Mouse (Mus musculus): ENCODE data around the gene Sgk1.
A peak's percentile ranks its signal among the peaks of the same experiment; 100 is the strongest.

Sgk1 gene

DNA sequence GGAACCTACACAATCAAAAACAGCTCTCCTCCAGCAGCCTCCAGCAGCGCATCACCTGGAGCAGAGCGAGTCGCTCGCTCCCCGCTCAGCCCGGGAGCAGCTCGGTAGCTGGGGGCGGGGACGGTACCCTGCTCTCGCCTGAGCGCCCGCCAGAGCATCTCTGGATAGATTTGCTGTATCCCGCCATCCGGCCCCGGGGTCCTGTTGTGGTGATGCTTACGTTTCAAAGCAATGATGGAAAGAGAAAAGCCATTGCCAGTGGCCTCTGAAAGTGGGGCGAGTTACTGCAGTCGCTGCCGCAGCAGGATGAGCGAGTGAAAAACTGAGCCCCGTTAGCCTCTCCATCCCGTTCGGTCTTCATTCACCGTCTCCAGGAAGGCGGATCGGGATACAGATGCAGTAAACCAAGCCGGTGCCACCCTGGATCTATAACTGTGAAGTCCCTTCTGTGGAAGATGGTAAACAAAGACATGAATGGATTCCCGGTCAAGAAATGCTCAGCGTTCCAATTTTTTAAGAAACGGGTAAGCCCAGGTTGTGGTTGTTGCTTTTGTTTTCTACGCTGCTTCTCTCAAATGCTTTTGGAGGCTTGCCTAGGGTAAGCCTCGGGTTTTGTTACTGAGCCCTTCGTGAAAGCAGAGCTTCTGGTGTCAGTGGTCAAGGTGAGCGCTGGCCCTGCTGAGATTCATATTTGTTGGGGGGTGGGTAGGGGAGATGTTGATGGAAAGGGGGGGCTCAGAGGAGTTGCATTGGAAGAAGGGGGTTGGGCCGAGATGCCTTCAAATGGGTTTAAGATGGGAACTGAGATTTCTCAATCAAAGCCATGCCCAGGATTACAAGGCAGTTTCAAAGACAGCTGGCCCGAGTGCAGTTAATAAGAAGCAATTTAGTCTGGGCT lies at the start of gene Sgk1:
Gene Sgk1 (plus strand): TSS at position 1 of the 898 bp plus-strand sequence.
- peak; percentile 38 to 54 for DNase-seq

DNA sequence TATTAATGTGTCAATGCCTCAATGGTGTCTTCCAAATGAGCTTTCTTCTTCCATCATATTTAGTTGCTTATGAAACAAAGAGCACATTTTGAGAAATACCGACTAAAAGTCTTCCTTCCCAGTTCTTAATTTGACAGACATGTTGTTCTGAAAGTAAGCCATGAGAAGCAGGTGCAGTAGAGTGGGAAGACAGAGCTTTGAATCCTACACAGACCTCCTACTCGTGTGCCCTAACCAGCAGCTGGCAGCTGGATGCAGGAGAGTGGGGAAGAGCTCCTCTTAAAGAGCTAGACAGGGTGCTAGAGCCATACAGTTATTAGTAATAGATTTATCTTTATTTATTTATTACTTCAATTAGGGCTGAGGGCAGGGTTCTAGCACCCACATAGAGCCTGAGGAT lies 49.7 kb upstream of the Sgk1 start:
- no peak for DNase-seq

DNA sequence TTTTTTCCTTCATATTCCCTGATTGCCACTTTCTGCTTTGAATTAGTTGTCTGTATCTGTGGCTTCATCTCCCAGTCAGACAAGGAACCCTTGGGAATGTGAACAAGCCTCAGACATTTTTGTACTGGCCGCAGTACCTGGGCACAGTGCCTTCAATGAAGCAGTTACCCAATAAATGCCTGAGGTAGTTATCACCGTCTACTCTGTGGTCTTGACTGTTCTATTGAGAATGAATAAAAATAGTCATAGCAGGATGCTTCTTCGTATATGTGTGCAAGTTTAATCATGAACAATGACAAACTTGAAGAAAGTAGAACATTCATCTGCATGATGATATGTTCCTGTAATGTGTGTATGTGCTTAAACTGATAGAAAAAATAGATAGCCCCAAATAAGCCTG lies 48.2 kb upstream of the Sgk1 start:
- no peak for DNase-seq

DNA sequence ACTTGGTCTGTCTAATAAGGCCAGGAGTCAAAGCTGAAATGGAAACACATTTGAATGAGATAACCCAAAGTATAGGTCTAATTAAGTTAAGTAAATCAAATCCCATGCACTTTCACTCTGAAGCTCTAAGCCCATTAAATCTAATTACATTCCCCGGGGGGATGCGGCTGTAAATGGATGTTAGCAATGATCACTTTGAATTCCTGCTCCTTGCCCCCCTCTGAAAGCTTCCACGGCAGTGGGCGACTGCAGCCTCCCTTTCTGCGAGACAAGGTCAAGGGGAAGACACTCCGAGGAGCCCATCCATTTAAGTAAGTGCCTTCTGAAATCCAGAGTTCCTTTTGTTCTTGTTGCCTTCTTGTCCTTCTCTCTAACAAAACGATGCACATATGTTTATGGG lies 46.9 kb upstream of the Sgk1 start:
- DNase-seq, result no peak

GRCm38 (mm10) chr10:21839248-21840155 lies 42.5 kb upstream of the Sgk1 start:
- DNase-seq, result no peak

GRCm38 (mm10) chr10:21843326-21843725 lies 38.7 kb upstream of the Sgk1 start:
- no peak for DNase-seq

DNA sequence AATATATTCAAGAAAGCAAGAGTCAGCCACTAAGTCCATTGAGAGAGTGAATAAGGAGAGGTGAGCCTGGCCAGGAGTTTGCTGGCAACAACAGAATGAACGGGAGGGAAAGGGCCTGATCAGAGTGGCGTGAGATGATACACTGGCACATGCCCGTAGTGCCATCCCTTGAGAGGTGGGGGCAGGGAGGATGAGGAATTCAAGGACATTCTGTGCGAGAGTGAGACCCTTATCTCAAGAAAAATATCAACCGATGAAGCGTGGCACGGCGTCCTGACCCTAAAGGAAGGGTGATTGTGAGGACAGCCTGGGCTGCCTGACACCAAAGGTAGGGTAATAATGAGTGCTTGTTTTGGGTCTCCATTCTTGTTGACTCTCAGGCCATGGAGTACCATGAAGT lies 38.1 kb upstream of the Sgk1 start:
- no peak for DNase-seq

DNA sequence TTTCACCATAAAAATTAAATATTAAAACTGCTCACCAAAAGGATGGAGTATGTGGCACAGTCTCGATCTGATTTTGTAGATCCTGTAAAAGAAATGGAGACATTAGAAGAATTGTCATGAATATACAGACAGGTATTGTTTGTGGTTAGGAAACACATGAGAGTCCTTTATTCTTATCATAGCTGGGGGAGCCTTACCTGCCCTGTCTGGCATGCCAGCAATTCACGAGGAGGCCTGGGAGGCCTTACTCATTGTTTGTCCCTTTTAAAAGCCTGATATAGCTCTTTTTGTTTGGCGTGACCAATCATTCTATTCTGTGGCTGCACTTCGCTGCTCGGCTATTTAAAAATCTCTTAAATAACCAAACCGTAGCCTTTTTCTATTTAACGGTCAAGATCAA lies 37.6 kb upstream of the Sgk1 start:
- no peak for DNase-seq

- DNase-seq, result no peak
Measured at GRCm38 (mm10) chr10:21845601-21846282, 36.2 kb upstream of the Sgk1 start.

DNA sequence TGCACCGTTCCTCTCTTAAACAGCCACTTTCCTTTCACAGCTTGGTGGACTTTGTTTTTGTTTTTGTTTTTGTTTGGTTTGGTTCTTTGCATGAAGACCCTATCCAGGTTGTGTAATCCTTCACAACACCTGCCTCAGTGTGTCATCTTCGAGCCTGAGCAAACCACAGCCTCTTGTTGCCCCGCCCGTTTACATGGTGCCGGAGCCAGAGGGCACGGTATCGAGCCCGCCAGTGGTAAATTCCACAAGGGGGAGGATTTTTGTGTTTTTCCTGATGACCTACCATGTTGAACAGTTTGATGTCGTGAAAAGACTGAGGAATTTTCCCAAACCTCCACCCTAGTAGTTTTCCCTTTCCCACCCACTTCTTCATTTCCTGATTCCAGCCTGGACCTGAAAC lies 35.6 kb upstream of the Sgk1 start:
- DNase-seq, result no peak

- DNase-seq, result no peak
Measured at GRCm38 (mm10) chr10:21847026-21847820, 34.8 kb upstream of the Sgk1 start.

DNA sequence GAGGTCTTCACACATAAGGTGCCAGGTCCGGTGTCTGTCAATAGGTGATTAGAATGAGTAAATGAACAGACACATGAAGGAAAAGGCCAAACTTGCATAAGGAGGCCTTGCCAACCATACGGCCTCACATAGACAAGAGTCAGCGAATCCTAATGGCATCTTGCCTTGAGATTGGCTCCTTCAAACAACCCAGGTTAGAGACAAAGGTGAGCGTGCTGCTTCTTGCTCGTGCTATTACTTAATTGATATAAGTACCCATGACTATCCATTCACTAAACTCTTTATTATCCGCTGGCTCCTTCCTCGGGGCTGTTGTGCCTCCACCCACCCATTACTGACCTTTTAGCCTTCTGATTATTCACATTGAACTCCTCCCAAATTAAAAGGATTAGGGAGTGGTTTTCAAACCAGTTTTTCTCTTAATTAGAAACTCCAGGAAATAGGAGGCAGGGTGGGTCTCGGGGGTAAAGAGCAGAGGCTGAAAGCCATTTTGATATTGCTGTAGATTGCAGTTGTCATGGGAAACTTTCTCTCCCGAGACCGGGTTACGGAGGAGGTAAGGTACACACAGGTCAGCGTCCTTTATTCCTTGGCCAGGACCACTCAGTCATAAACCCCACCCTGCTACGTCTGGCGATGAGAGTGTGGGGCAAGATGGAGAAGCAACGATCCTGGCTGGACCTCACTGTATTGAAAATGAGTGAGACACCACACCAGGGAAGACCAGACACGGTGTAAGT lies 33.9 kb upstream of the Sgk1 start:
- DNase-seq, result no peak

DNA sequence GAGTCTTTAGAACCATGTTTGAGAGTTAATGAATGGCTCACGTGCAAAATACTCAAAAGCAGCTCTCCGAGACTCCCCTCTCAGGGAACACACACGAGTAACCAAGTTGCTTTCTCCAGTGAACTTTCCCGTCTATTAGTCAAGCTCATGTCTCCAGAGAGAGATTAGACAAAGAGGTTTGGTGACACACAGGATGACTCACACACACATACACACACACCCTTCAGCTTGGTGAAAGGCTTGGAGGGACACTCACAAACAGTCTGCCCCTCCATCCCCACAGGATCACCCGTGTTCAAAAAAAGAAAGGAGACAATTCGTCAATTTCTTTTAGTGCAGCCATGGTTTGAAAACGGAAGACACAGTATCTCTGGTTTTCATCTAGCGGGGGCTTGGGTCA lies 32.7 kb upstream of the Sgk1 start:
- DNase-seq, result no peak

- no peak for DNase-seq
Measured at GRCm38 (mm10) chr10:21850330-21850729, 31.7 kb upstream of the Sgk1 start.

- no peak for DNase-seq
Measured at GRCm38 (mm10) chr10:21853122-21853521, 28.9 kb upstream of the Sgk1 start.

DNA sequence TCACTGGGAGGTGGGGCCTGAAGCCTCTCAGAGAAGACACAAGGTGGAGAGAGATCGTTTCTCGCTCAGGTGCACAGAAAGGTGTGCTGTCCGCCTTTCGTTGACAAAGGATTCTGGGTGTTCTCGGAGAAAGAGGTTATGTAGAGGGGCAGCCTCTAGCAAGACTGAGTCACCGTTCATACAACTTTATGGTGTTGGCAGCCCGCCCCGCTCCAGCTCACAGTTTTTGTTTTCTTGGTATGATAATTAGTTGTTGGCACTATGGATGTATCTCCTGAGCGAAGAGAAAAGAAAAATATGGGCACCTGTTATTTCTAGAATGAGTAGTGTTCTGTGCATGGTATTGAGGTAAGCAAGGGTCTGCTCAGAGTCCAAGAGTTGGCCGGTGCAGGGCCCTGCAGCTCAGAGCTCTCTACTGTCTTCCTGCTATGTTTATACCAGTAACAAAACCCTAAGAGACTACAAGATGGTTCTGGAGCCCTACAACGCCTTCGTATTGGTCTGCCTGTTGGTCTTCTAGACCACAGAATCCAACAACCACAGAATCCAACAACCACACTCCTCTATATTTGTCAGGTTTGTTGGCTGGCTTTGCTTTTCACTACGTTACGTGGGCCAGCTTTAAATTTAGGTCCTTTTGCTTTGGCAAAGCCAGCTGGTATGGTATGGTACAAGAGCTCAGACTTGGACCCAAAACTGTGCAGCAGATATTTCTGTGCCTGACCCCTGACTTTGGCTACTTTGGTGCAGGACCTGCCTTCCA lies 28.2 kb upstream of the Sgk1 start:
- DNase-seq, result no peak

DNA sequence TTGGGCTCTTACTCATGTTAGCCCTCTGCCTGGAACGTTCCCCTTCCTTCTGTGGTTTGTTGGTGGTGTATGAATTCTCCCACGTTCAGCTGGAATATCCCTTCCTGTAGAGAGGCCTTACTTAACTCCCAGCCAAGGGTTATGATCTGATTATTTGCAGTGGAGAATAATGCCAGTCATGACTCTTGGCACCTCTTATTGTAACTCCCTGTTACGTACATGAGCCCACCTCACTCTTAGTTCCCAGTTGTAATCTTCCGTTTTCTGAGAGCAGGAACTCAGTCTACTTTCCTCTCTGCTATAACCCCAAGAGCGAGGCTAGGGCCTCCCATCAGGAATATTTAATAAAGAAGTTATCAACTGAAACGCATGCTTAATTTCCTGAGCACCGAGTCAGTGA lies 26.6 kb upstream of the Sgk1 start:
- no peak for DNase-seq

- DNase-seq, result peak; percentile 55 to 65
Measured at GRCm38 (mm10) chr10:21857676-21858075, 24.3 kb upstream of the Sgk1 start.

DNA sequence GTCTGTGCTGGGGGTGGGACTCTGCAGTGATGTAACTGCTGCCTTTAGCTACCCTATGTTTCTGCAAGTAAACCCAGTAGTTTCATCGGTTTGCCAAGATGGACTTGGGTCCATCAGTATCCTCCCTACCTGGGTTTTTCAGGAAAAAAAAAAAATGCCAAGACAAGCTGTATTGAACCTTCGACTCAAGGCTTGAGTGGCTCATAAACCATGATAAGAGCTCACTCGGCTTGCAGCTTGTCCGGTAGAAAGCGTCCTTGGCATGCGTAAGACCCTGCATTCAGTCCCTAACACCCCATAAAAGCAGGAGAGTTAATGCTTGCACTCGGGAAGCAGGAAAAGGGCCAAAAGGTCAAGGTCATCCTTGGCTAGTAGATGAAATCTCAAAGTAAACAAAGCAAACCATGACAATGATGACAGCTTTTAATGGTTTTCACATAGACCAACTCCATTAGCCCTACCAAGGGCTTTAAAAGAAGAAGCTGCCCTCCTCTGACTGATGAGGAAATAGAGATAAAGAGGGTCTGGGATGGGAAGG lies 23.5 kb upstream of the Sgk1 start:
- no peak for DNase-seq

GRCm38 (mm10) chr10:21866504-21866903 lies 15.5 kb upstream of the Sgk1 start:
- peak; percentile 20 to 33 for DNase-seq

DNA sequence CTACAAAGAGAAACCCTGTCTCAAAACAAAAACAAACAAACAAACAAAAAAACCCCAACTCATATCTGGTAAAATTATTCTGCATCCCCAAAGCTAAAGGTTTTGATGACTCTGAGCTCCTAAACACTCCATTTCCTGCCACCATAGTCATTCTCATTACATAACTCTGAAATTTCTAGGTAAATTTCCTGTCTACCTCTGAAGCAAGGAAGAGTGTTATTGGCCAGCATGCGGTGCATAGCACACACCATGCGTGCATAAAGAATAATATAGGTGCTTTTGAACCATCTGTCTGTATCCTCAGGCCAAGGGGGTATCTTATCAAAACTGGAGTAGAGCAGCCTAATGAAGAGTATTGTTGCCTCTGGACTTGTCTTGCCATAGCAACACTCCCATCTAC lies 13.8 kb upstream of the Sgk1 start:
- no peak for DNase-seq
